Mouse (Mus musculus) CD4-positive, CD25-positive, alpha-beta regulatory T cell, adult 2 months (primary cell): ENCODE data around the gene Hsp90ab1.

Experiments used
- DNase-seq: peaks from one replicate; pipeline ENCODE4 v3.0.0-alpha.2; 2012; ENCODE audit warnings: low read depth, low spot score

Hsp90ab1 gene

DNA sequence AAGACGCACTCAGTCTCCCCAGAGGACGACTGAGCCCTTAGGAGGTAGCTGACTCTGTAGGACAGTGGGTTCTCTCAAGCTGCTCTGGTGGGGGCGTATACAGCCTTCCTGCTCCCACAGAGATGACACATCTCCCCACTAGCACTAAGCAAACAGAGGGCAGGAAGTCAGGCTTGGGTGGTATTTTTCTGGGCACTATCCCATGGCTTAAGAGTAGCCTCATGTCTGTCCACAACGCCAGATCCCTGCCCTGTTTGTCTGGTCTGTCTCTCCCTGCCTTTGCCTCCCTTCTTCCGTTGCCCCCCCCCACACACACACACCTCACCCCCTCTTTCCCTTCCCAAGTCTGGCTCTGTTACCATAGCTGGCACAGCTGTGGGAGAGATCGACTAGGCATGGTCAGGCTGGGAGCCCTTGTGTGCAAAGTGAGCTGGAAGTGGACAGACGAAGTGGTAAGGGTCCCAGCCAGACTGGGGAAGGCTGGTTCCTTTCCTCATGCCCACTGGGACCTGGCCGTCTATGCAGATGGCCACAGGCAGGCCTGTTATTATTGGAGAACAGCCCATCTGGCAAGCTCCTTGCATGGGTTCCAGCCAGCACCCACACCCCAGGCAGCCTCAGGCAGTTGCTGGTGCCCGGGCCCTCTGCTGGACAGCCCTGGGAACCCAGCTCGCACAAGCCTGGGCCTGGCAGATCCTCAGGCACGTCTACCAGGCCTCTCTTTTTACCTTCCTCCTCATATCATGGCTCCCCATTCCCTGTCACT lies 23.7 kb upstream of the Hsp90ab1 start:
- peak; percentile 72 for DNase-seq

GRCm38 (mm10) chr17:45595736-45596390 lies 22.8 kb upstream of the Hsp90ab1 start:
- peak; percentile 53 for DNase-seq

DNA sequence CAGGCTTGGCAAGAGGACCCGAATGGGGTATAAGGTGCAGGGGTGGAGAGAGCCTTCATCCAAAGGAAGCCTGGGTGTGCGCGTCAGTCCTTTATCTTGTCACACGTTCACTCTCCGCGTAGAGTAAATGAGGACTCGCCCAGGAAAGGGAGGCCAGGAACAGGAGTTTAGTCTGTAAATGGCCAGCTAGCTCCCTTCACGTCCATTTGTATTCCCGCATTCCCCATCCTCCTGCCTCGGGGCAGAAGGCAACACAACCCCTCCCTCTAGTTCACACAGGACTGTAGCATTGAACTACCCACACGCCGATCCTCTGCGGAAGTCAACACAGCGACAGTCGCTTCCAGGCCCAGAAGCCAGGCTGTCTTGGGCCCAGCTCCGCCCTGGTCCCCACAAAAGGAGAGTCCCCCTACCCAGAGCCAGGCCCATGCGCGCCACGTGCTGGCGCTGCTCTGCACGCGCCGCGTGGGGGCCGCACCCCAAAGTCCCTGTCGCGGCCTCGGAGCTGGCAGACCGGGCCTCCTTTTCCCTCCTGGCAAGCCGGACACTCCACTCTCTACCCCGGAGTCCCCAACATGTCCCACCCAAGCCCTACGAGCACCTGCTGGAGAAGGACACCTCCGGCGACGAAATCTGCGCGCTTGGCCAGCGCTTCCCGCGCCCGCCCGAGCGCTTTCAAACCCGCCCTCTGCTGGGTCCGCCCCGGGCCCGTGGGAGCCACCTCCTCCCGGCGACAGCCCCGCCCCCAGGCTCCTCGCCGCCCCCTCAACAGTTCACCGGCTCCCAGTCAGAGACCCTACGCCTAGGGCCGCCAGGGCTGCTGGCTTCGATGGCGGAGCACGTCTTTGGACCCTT lies 22.0 kb upstream of the Hsp90ab1 start:
- peak; percentile 82 for DNase-seq

GRCm38 (mm10) chr17:45594195-45594594 lies 21.1 kb upstream of the Hsp90ab1 start:
- DNase-seq: no peak

- DNase-seq: no peak
Observed at GRCm38 (mm10) chr17:45593479-45593878, 20.4 kb upstream of the Hsp90ab1 start.

GRCm38 (mm10) chr17:45592606-45593431 lies 19.7 kb upstream of the Hsp90ab1 start:
- DNase-seq: no peak

DNA sequence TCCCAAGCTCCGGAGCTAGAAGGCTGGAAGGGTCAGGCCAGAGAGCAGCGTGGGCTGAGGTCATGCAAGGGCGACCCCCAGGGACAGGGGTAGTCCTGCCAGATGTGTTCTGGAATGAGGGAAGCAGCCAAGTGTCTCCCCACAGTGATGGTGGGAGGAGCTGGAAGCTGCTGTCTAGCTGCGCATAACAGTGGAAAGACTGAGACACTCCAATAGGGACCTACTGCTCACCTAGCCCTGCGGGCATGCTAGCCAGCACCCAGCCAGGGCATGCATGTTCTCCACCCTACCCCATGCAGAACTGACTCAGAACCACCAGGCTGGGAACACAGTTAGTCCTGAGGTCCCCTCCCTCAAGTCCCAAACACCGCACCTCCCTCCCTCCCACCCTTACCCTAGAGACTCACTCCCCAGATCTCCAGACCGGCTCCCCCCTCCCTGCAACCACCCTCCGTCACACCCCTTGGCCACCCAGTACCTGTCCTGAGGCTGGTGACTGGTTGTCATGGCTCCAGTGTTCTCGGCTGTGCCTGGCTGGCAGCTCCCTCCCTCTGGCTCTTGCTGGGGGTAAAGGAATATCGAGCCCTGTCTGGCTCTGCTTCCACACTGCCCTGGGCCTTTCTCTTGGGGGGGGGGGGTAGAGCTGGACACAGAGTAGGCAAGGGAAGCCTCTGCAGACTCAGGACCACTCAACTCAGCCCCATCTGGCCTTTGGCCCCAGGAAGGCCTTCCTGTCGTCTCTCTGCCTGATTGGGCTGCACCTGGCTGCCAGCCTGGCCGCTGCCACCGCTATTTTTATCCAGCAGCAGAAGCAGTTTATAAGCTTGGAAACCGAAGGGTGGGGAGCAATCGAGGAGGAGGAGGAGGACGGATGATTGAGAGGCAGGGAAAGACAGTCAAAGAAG lies 18.9 kb upstream of the Hsp90ab1 start:
- DNase-seq: no peak

DNA sequence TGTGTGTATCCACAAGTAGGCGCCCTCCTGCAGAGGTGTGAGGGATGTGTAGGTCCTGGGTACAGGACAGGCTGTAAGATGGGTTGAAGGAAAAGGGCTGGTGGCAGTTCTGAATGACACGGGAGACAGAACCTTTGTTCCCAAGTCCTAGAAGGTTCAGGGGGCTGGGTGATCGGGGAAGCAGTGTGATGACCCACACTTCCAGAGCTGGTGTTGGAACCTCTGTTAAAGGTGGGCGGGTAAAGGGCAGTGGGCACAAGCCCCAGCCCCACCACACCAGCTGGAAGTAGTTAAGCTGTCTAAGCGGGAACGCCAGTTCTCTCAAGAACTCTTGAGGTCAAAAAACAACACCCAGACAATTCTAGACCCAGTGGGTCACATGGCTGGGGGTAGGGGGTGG lies 17.3 kb upstream of the Hsp90ab1 start:
- no peak for DNase-seq

DNA sequence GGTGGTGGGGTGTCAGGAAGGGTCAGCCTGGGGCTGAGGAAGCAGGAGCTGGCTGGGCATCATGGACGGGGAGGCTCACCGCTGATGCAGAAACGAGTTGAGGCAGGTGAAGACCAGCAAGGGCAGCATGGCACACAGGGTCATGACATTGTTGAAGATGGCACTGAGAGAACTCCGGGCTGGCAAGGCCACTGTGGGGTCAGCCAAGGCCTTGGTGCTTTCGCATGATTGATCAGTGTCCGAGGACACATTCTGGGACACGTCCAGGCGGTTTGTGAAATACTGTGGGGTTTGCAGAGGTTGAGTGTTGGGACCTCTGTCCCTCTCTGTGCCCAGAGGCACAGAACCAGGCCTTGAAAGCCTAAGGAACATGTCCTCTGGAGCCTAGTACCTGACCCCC lies 16.8 kb upstream of the Hsp90ab1 start:
- DNase-seq: no peak

DNA sequence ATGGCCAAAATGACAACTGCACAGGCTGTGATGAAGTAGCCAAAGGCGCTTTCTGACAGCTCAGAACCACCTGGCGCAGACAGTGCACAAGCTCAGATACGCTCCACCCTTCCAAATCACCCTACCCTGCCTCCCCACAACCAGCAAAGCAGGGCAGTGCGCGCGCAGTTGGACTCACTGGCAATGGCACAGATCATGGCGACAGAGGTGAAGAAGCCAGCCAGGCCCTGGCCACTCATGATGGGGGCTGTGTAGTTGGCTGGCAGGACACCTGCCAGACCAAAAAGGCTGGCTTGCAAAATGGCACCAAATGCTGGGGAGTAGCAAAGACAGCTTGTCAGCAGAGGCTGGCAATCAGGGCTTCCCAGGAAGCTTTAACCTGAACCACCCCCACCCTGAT lies 16.2 kb upstream of the Hsp90ab1 start:
- no peak for DNase-seq

GRCm38 (mm10) chr17:45588370-45588769 lies 15.3 kb upstream of the Hsp90ab1 start:
- no peak for DNase-seq

GRCm38 (mm10) chr17:45586449-45586837 lies 13.4 kb upstream of the Hsp90ab1 start:
- peak; percentile 43 for DNase-seq

DNA sequence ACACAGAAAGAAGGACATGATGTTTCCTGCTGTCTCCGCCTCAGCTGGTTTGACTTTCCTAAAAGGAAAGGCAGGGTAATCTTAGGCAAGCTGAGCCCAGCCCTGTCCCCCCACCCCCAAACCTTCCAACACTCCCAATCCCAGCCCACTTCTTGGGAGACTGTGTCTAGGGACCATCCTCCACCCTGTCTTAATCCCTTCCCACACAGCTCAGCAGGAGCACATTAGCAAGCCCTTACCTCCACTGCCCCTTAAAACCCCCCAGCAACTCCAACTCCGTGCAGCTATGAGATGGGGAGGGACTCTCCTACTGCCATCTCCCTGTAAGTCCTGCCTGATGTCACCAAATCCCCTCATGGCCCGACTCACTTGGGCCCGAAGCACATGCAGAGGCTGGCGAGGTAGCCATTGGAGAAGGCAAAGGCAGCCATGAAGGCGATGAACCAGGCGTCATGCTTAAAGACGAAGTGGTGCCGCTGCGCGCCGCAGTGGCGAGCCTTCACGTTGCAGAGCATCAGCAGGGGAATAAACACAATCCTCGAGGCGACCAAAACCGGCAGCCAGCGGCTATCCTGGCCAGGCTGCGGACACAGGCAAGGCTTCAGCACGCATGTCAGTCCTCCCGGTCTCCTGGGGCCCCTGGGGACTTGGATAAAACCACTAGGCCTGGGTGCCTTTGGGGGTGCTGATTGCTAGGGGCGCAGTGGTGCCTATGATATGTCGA lies 12.8 kb upstream of the Hsp90ab1 start:
- no peak for DNase-seq

- DNase-seq: peak; percentile 74
Observed at GRCm38 (mm10) chr17:45584939-45585678, 12.0 kb upstream of the Hsp90ab1 start.

- no peak for DNase-seq
Observed at GRCm38 (mm10) chr17:45584096-45584896, 11.2 kb upstream of the Hsp90ab1 start.

DNA sequence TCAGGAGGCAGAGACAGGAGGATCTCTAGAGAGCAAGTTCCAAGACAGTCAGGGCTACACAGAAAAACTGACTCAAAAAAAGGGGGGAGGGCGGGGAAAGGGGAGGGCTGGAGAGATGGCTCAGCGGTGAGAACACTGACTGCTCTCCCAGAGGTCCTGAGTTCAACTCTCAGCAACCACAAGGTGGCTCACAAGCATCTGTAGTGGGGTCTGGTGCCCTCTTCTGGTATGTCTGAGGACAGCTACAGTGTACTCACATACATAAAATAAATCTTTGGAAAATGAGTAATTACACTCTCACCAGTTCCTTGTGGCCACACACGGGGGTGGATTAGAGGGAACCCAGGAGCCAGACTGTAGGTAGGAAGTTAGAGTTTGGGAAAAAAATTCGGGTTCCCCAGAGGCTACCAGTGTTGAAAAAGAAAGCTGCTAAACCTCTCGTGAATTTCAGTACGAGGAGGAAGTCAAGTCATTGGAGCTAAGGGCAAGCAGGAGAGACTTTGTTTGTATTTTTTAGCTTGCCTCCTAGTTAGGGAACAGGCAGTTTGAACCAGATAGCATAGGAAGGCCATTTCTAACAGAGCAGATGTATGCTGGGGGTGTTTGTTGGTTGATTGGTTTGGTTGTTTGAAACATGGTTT lies 9.8 kb upstream of the Hsp90ab1 start:
- peak; percentile 76 for DNase-seq

GRCm38 (mm10) chr17:45582188-45582587 lies 9.1 kb upstream of the Hsp90ab1 start:
- no peak for DNase-seq

DNA sequence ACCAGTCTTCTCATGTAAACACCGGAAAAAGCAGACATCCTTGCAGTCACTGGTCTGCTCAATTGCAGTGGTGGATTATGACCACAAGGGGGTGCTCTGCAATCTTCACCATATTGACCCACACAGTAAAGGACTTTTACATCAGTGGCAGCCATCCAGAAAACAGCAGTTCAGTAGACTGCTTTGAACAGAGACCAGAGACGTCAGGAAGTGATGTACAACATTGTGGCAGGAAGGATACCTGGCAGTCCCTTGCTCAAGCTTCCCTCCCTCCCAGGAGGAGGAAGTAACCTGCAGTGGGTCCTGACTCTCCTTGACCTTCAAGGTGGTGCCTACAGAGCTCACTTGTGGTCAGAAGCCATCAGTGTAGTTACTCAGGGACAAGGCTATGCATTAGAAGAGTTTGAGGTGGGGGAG lies 8.5 kb upstream of the Hsp90ab1 start:
- DNase-seq: peak; percentile 90
